Mouse (Mus musculus) stomach, embryonic 15.5 days (tissue): ENCODE measurements around the gene Vipas39. TPM values are rescaled to one million over a fixed set of nuclear protein-coding genes. Genes with fewer than 3 reads are reported as not detected.
"Not testable (repeated sequence)": the region's sequence is repeated elsewhere in the genome, so short reads cannot be mapped to it uniquely, and the experiment has no call there.

ENCODE experiments used
- ATAC-seq: fragments of 200-750 bp; cut with Nextera tagmentation; 2 replicates; pipeline ENCODE4 v1.8.0; 2017; ENCODE audit warnings: low read depth, moderate number of reproducible peaks, moderate TSS enrichment; ENCODE audit not compliant: insufficient read depth, low FRiP score
- H3K27ac ChIP-seq: fragments of 300-500 bp; sonication (generic); 2 replicates; pipeline ENCODE4 v1.5.1; 2015; ENCODE audit warnings: mild to moderate bottlenecking, inconsistent platforms
- H3K27me3 ChIP-seq: fragments of 300-500 bp; sonication (generic); replicated peaks from 2 replicates; pipeline ENCODE4 v1.6.1; 2015; ENCODE audit warnings: inconsistent platforms
- H3K36me3 ChIP-seq: fragments of 300-500 bp; sonication (generic); 2 replicates; pipeline ENCODE4 v1.6.1; 2015; ENCODE audit warnings: inconsistent platforms
- H3K4me1 ChIP-seq: fragments of 300-500 bp; sonication (generic); 2 replicates; pipeline ENCODE4 v1.6.1; 2015; ENCODE audit warnings: inconsistent platforms
- H3K4me2 ChIP-seq: fragments of 300-500 bp; sonication (generic); 2 replicates; pipeline ENCODE4 v1.6.1; 2015; ENCODE audit warnings: mild to moderate bottlenecking, inconsistent platforms
- H3K4me3 ChIP-seq: fragments of 300-500 bp; sonication (generic); replicated peaks from 2 replicates; pipeline ENCODE4 v1.5.1; 2015; ENCODE audit warnings: inconsistent platforms
- H3K9ac ChIP-seq: fragments of 300-500 bp; sonication (generic); 2 replicates; pipeline ENCODE4 v1.6.1; 2015; ENCODE audit warnings: inconsistent platforms
- H3K9me3 ChIP-seq: fragments of 300-500 bp; sonication (generic); 2 replicates; pipeline ENCODE4 v1.6.1; 2016; ENCODE audit warnings: inconsistent platforms
- WGBS: fragments of 180-500 bp; shearing (Covaris S2); methylation state at CpG from one replicate; pipeline ENCODE4 v1.1.7; 2015; 5-methylcytosine and 5-hydroxymethylcytosine counted together
- polyA plus RNA-seq: library from polyadenylated mRNA; unstranded; fragments of >200 nt; fragmentation: Nextera tagmentation; extraction: Ambion mirVana; gene quantifications from 2 replicates; pipeline ENCODE4 v1.2.1, GENCODE M21; 2015

Gene Vipas39
- polyA plus RNA-seq, 1 experiment from 2014 or later, result 35.6 TPM

DNA sequence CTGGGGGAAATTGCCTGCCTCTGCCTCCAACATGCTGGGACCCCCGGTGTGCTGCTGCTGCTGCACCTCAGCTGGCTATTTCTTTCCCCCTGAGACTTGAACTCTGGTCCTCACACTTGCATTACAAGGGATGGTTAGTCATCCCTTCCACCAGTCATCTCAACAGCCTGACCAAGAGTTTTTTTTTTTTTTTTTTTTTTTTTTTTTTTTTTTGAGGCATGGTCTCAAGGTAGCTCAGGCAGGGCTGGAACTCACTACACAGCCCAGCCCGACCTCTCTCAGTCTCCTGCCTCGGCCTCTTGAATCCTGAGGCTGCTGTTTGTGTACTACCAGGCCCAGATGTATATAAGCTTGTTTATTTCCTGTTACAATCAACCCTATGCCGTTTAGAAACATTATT lies 18.2 kb upstream of the Vipas39 start:
- 73% methylated on average over 4 of the region's 4 CpGs for WGBS
- Histone ChIP-seq H3K9me3 (no peaks in the 10 kb centered on the region), H3K36me3 (no peaks in the 10 kb centered on the region), H3K27me3 (no peaks in the 10 kb centered on the region), H3K4me1 (no peaks in the 10 kb centered on the region), H3K27ac (no peak overlapping the region), H3K9ac (no peak overlapping the region), H3K4me2 (no peak overlapping the region), H3K4me3 (no peak overlapping the region)
- no peak for ATAC-seq

DNA sequence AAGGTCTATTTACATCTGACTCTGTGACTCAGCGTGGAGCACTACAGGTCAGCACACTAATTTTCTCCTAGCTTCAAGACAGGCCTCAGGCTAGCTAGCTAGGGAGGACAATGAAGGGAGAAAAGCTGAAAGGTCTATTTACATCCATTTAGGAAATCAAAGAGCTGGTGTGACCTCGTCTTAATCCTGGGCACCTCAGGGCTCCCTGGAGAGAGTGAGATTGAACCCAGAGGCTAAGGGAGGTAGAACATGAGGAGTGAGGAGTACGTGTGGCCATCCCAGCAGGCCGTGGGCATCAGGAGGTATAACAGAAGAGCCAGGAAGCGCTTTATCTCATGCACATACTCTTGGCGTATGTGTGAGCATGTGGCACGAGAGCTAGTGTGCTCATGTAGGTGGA lies 17.6 kb upstream of the Vipas39 start:
- Histone ChIP-seq H3K36me3 (no peaks in the 10 kb centered on the region), H3K4me2 (no peak overlapping the region), H3K4me1 (no peaks in the 10 kb centered on the region), H3K9ac (no peak overlapping the region), H3K27me3 (no peaks in the 10 kb centered on the region), H3K4me3 (no peak overlapping the region), H3K9me3 (no peaks in the 10 kb centered on the region), H3K27ac (no peak overlapping the region)
- WGBS, result 65% methylated on average over 7 of the region's 7 CpGs
- ATAC-seq, result no peak

DNA sequence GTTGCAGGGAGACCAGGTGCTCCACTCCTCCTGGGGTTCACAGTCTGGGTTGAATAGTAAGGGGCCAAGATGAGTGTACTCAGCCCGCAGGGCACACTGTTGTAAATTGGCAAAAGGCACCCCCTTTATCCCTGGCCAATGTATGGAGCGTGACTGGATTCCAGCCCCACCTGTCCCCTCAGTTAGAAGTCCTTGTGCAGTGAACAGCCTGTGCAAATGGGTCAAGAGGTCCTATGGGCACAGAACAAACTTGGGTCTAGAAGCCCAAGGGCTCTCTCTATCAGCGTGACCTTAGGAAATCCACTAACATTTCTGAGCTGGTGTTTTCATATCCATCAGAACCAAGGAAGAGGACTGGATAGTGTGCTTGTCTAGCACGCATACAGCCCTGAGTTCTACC lies 16.7 kb upstream of the Vipas39 start:
- H3K27ac ChIP-seq, result no peak overlapping the region
- H3K9ac ChIP-seq, result no peak overlapping the region
- H3K4me3 ChIP-seq, result no peak overlapping the region
- no peak overlapping the region for H3K4me2 ChIP-seq
- H3K4me1 ChIP-seq, result no peaks in the 10 kb centered on the region
- 95% methylated on average over 4 of the region's 4 CpGs for WGBS
- H3K36me3 ChIP-seq, result no peaks in the 10 kb centered on the region
- ATAC-seq, result no peak
- H3K9me3 ChIP-seq, result no peaks in the 10 kb centered on the region
- H3K27me3 ChIP-seq, result no peaks in the 10 kb centered on the region

DNA sequence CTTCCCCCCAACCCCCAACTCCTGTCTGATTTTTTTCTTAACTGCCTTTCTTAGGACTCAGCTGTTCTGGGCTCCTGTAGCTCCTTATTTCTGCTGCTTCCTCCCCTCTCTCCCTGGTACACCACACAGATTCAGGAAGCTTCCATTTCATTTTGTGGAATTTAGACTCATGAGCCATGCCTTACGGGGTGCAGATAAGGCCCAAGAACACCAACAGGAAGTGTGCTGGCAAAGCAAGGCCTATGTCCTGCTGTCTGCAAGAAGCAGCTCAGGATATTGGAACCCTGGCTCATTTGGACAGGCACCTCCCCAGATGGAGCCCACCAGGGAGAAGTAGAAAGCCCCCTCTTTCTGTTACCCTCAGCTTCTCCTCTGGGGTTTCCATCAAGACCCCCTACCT lies 15.7 kb upstream of the Vipas39 start:
- Histone ChIP-seq H3K4me1 (no peaks in the 10 kb centered on the region), H3K27ac (no peak overlapping the region), H3K36me3 (no peaks in the 10 kb centered on the region), H3K27me3 (no peaks in the 10 kb centered on the region), H3K4me3 (no peak overlapping the region), H3K4me2 (no peak overlapping the region), H3K9ac (no peak overlapping the region), H3K9me3 (no peaks in the 10 kb centered on the region)
- WGBS, result 54% methylated on average over 1 of the region's 1 CpGs
- no peak for ATAC-seq

DNA sequence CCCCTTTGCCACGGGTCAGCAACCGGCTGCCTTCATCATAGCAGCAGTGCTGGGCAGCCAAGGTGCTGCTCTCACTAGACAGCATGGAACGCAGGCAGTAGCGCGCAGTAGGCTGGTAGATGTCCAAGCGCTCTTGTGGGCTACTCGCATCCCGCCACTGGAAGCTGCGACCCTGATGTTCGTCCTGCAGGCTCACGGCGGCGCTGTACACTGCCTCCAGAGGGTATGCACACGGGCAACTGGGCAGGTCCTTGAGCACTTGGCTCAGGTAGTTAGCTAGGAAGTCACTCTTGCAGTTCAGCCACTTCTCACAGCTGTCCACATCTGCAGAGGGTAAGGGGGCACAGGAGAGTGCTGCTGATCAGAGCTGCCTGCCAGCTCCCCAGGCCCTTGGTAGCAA lies 13.8 kb upstream of the Vipas39 start:
- Histone ChIP-seq H3K36me3 (peaks cover 3% of the 10 kb centered on the region; the same call in 1 of the 2 replicates), H3K4me2 (no peak overlapping the region), H3K27ac (no peak overlapping the region), H3K27me3 (no peaks in the 10 kb centered on the region), H3K9ac (no peak overlapping the region), H3K4me3 (no peak overlapping the region), H3K4me1 (no peaks in the 10 kb centered on the region), H3K9me3 (no peaks in the 10 kb centered on the region)
- 54% methylated on average over 14 of the region's 14 CpGs for WGBS
- no peak for ATAC-seq

DNA sequence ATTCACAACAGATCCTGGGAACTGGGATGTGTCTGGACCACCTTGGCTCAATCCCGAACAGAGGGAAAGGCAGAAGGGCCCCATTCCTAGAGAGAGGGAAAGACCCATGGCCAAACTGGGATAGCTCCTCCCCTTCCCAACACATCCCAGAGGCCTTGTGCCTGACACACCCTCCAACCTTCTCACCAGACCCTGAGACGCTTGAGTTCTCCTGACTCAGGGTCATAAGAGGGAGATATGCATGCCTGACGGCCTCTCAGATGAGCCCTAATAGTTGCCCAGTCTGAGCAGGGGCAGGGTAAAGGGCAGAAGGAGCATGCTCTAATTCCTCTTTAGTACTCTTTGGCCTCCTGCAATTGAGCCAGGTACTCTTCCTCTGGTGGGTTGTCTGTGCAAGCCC lies 13.3 kb upstream of the Vipas39 start:
- peaks cover 8% of the 10 kb centered on the region for H3K36me3 ChIP-seq
- ATAC-seq, result no peak
- H3K9ac ChIP-seq, result no peak overlapping the region
- no peaks in the 10 kb centered on the region for H3K4me1 ChIP-seq
- no peak overlapping the region for H3K4me2 ChIP-seq
- no peaks in the 10 kb centered on the region for H3K9me3 ChIP-seq
- 40% methylated on average over 3 of the region's 3 CpGs for WGBS
- H3K27me3 ChIP-seq, result no peaks in the 10 kb centered on the region
- H3K27ac ChIP-seq, result no peak overlapping the region
- no peak overlapping the region for H3K4me3 ChIP-seq

DNA sequence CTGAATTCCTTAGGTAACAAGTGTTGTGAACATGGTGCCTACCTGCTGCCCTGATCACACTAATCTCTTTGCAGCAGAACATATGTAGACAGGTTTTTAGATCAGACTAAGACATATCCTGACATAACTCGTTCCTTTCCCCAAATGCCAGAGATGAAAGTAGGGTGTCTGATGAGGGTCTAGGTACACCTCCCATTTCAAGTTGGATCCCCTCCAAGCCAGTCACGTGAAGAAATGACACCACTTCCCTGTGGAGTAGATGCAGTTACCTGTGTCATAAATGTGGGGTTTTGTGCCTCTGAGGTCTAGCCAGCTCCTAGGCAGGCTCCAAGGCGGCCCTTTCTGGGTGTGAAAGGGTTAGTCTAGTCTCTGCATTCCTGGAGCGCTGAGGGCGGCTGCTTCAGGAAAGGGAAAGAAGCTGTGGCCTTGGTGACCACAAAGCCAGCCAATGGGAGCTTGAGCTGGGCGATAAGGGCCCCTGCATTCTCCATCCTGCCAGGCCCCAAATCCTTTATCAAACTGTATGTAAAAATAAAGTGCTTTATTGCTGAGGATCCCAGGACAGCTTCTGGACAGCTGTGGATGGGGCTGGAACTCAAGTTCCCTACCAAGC lies 12.2 kb upstream of the Vipas39 start:
- Histone ChIP-seq H3K9ac (no peak overlapping the region), H3K4me1 (no peaks in the 10 kb centered on the region), H3K4me3 (no peak overlapping the region), H3K27ac (no peak overlapping the region), H3K9me3 (no peaks in the 10 kb centered on the region), H3K4me2 (peak overlapping the region; percentile 11), H3K27me3 (no peaks in the 10 kb centered on the region), H3K36me3 (peaks cover 16% of the 10 kb centered on the region)
- peak; percentile 54 for ATAC-seq
- WGBS, result 12% methylated on average over 6 of the region's 6 CpGs

DNA sequence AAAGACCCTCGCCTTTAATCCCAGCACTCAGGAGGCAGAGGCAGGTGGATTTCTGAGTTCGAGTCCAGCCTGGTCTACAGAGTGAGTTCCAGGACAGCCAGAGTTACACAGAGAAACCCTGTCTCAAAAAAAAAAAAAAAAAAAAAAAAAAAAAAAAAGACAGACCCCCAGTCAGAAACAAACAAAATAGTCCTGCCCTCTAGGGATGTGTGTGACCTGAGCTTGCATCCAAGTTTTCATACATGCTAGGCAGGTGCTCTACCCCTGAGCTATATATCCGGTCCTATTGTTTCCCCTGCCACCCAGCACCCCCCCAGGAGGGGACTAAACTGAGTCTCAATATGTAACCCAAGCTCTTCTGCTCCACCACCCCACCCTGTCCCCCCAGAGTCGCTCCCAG lies 11.2 kb upstream of the Vipas39 start:
- H3K9me3 ChIP-seq, H3K27me3 ChIP-seq, H3K27ac ChIP-seq, H3K4me1 ChIP-seq, H3K9ac ChIP-seq, H3K4me2 ChIP-seq, H3K4me3 ChIP-seq, ATAC-seq: not testable (repeated sequence)
- 88% methylated on average over 4 of the region's 4 CpGs for WGBS
- H3K36me3 ChIP-seq, result peaks cover 26% of the 10 kb centered on the region

DNA sequence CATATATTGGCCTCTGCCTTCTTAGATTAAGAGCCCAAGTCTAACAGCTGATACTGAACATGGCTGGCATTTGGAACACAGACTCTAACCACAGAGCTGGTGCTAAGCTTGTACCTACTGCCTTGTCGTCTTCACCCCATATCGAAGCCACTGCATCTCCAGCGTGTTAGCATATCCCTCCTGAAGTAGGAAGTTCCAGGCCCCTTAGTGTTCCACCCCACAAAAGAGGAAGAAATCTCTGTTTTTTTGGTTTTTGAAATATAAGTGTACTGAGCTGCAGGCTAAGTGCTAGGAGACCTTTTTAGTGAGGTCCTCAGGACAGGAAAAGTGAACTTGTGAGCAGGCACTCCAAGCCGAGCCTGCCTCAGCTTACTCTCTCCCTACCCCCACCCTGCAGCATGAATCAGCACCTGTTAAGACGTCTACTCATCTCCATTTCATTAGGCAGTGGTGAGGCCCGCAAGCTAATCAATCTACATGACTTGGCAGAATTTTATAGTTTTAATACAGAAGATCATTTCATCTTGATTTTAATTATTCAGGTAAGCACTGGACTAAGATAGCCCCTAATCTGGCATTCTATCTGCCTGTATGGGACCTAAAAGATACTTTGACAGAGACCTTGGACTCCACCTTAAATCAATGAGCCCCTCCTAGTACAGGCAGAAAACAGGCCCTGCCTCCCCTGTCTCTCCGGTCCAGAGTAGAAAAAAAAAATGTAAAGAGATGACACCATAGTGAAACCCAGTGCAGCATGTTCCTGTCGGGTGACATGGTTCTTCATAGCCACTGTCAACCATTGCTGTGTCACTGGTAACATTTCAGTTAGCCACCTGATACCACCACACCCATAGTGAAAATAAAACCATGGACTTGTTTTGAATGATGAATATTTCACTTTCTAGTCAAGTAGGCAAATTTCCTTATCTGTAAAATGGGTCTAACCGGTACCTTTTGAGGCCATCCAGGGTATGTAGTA lies 9.1 kb upstream of the Vipas39 start:
- ATAC-seq, result no peak
- no peak overlapping the region for H3K27ac ChIP-seq
- no peaks in the 10 kb centered on the region for H3K4me1 ChIP-seq
- H3K4me3 ChIP-seq, result no peak overlapping the region
- H3K36me3 ChIP-seq, result peaks cover 47% of the 10 kb centered on the region
- 86% methylated on average over 9 of the region's 9 CpGs for WGBS
- no peaks in the 10 kb centered on the region for H3K9me3 ChIP-seq
- H3K9ac ChIP-seq, result no peak overlapping the region
- H3K27me3 ChIP-seq, result no peaks in the 10 kb centered on the region
- H3K4me2 ChIP-seq, result no peak overlapping the region

DNA sequence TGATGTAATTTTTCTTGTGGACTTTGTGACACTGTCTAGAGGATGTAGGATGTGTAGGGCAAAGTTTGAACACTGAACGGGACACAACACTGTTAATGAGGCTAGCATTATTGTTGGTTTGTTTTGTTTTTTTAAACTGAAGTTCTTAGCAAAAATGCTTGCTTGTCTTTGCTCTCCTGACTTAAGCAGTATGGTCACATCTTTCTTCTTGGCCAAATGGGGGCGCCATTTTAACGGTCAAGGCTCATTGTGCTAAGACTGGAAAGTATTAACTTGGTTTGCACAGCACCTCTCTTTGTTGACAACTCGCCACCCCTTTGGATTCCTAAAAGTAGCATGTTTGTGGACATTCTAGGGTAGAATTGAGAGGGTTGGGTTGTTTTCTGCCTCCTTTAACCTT lies 1.6 kb upstream of the Vipas39 start:
- Histone ChIP-seq H3K9me3 (no peaks in the 10 kb centered on the region), H3K4me2 (peak overlapping the region; percentile 77), H3K4me3 (peak overlapping the region; percentile 89), H3K27me3 (no peaks in the 10 kb centered on the region), H3K9ac (no peak overlapping the region), H3K36me3 (peaks cover 42% of the 10 kb centered on the region), H3K27ac (no peak overlapping the region), H3K4me1 (peaks cover 6% of the 10 kb centered on the region)
- ATAC-seq, result no peak
- WGBS, result 16% methylated on average over 4 of the region's 4 CpGs

DNA sequence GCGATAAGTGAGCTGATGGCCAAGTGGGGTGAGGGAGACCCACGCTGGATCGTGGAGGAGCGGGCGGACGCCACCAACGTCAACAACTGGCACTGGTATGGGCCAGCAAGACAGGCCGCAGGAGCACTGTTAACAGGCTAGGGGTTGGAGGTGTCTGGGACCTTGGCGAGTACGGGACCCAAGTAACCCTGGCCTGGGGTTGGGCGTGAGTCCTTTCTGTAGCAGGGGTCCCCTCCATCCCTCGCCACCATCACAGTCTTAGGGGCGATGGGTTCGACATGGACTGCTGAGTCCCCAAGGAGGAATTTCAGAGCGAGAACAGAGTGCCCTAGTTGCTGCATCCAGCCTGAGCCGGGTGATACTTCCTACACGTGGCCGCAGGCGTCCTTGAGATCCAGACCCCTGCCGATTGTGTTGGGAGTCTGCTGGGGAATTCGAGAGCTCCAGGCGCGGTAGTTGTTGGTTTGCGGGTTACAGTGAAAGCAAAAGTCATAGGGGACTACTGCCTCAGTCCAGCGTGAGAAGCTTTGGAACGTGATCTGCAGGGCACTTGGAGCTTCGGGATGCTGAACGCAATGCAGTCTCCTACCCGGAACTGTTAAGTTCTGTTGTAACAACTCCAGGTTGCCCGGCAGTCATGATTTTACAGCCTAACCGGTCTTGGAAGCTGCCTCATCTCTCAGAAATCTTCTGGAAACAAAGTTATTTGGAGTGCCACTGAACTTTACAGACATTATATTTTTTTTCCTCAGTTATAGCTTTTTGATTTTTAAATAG lies 959 bp upstream of the Vipas39 start:
- peak overlapping the region; percentile 91 for H3K27ac ChIP-seq
- peak overlapping the region; percentile 89 for H3K4me3 ChIP-seq
- peak overlapping the region; percentile 92 for H3K9ac ChIP-seq
- no peaks in the 10 kb centered on the region for H3K27me3 ChIP-seq
- peak overlapping the region; percentile 77 for H3K4me2 ChIP-seq
- peaks cover 6% of the 10 kb centered on the region for H3K4me1 ChIP-seq
- peaks cover 39% of the 10 kb centered on the region for H3K36me3 ChIP-seq
- H3K9me3 ChIP-seq, result no peaks in the 10 kb centered on the region
- peak; percentile 59 for ATAC-seq
- under 1% methylated on average over 31 of the region's 31 CpGs for WGBS

DNA sequence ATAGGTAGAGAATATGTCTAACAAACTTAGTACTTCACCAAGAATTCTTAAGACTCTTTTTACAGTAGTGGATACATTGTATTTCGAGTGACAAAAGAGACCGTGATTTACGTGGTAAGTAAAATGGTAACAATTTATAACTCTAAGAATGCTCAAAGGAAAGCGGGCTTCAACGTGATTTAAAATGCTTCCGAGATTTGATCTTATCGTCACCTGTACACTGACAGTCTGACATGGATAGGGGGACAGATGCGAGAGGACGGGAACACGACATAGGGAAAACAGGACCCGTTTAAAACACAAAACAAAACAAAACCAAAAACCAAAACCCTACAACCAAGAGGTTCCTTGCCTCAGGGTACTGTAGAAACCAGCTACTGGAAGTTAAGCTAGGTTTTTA lies 612 bp downstream of the Vipas39 start:
- Histone ChIP-seq H3K36me3 (peaks cover 31% of the 10 kb centered on the region), H3K27ac (peak overlapping the region; percentile 72; the same call in 1 of the 2 replicates)

More for the DNA sequence above, 612 bp downstream of the Vipas39 start:
- Histone ChIP-seq H3K27me3 (no peaks in the 10 kb centered on the region), H3K4me2 (peak overlapping the region; percentile 69), H3K9me3 (no peaks in the 10 kb centered on the region), H3K4me3 (peak overlapping the region; percentile 89), H3K9ac (peak overlapping the region; percentile 66), H3K4me1 (peaks cover 6% of the 10 kb centered on the region)
- 17% methylated on average over 11 of the region's 11 CpGs for WGBS
- ATAC-seq, result no peak
